Mouse (Mus musculus): ENCODE data around the gene E130114P18Rik. TPM values are rescaled to one million over a fixed set of nuclear protein-coding genes. Genes with fewer than 3 reads are reported as not detected.

E130114P18Rik gene
- polyA plus RNA-seq, 1 experiment, result not detected

DNA sequence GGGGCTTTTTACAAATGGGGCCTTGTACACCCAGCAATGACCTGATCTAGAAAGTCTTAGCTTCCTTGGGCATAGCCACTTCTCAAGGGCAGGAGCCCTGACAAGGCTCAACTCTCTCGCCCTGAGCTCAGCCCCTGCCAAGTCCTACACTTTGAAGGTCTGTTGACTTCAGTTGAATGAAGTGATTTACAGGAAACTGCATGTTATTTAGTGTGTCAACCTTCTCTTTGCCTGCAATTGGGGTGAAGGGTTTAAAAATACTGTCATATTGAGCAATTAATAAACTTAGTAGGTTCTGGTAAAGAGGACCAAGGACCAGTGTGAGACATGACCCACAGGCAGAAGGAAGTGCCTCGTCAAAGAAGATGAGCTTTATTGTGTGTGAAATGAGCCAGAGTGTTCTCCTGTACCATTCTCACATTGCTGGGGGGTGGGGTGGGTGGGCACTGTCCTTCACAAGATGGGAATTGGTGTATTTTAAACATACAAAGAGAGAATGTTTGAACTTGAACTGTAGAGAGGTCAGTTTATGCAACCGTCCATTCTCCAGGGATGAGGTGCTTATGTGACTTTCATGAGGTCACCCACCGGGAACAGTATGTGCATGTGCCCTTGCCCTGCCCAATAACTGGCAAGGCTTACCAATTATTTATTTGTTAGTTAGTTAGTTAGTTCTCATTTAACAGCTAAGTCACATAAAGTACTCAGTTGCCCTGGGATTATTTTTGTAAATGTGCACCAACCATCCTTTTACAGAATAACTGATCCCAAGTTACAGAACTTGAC is 42.8 kb upstream of the E130114P18Rik start:
- Histone ChIP-seq H3K36me3 (ENCODE audit: control insufficient read depth, insufficient read depth, low read length) (no peaks in the 10 kb centered on the region), H3K27ac (ENCODE audit: insufficient read depth, low read depth, low read length) (no peak overlapping the region), H3K27me3 (ENCODE audit: control insufficient read depth, insufficient read depth, low read length) (no peaks in the 10 kb centered on the region), H3K4me1 (ENCODE audit: control insufficient read depth, insufficient read depth, insufficient read length, low read length) (no peaks in the 10 kb centered on the region; the same call in 1 of the 2 replicates), H3K4me3 (ENCODE audit: low read depth, low read length) (no peak overlapping the region)
- TF ChIP-seq POLR2A (IDR thresholded peaks at IDR 0.05; ENCODE audit: low read depth, low read length), result no peak
- no peak for TF ChIP-seq CTCF (IDR thresholded peaks at IDR 0.05; ENCODE audit: extremely low read depth, insufficient read length, insufficient replicate concordance, low read depth, low read length)
- 74% methylated on average over 4 of the region's 4 CpGs for WGBS

DNA sequence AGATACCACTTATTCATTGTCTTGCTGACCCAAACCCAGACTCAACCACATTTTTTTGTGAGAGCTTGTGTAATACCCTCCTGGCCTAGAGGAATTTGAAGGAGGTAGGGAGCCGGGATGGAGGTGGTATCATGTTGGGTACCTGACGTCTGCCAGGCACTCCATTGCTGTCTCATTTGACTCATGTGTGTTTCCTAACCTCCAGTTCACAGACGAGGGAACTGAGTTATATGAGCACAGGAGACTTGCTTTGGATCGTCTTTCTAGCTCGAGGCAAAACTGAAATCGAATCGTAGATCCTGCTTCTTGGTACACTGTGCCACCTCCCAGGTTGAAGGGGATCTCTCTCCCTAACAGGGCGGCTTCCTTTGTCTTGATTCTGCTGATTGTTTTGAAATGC is 41.2 kb upstream of the E130114P18Rik start:
- Histone ChIP-seq H3K27me3 (ENCODE audit: control insufficient read depth, insufficient read depth, low read length) (no peaks in the 10 kb centered on the region), H3K4me3 (ENCODE audit: low read depth, low read length) (no peak overlapping the region)
- 89% methylated on average over 8 of the region's 8 CpGs for WGBS

DNA sequence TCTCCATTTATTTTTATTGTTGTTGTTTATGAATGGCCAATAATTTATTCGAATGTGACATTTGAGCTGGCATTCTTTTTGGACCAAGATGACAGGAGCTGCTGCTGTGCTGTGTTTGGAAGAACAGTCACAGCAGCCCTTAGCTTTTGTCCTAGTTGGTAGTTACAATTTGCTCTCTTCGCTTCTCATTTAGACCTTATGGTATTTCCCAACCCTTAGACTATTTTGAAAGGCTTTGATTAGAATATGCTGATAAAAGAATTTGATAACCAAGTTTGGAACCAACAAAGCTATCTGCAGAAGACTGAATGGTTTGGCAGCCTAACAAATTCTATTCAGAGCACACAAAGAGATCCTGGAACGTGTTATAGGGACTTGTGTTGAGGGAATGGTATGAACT is 40.6 kb upstream of the E130114P18Rik start:
- 82% methylated on average over 3 of the region's 3 CpGs for whole genome bisulfite sequencing
- no peaks in the 10 kb centered on the region for H3K27me3 ChIP-seq (ENCODE audit: control insufficient read depth, insufficient read depth, low read length)
- no peak overlapping the region for H3K27ac ChIP-seq (ENCODE audit: insufficient read depth, low read depth, low read length)
- TF ChIP-seq POLR2A (IDR thresholded peaks at IDR 0.05; ENCODE audit: low read depth, low read length) (no peak), CTCF (IDR thresholded peaks at IDR 0.05; ENCODE audit: extremely low read depth, insufficient read length, insufficient replicate concordance, low read depth, low read length) (no peak)
- H3K36me3 ChIP-seq (ENCODE audit: control insufficient read depth, insufficient read depth, low read length), result no peaks in the 10 kb centered on the region
- no peak overlapping the region for H3K4me3 ChIP-seq (ENCODE audit: low read depth, low read length)
- H3K4me1 ChIP-seq (ENCODE audit: control insufficient read depth, insufficient read depth, insufficient read length, low read length), result no peaks in the 10 kb centered on the region; the same call in 1 of the 2 replicates

More for the DNA sequence above, 41.2 kb upstream of the E130114P18Rik start:
- no peaks in the 10 kb centered on the region for H3K36me3 ChIP-seq (ENCODE audit: control insufficient read depth, insufficient read depth, low read length)
- no peak overlapping the region for H3K27ac ChIP-seq (ENCODE audit: insufficient read depth, low read depth, low read length)
- TF ChIP-seq CTCF (IDR thresholded peaks at IDR 0.05; ENCODE audit: extremely low read depth, insufficient read length, insufficient replicate concordance, low read depth, low read length), result no peak
- no peak for TF ChIP-seq POLR2A (IDR thresholded peaks at IDR 0.05; ENCODE audit: low read depth, low read length)
- H3K4me1 ChIP-seq (ENCODE audit: control insufficient read depth, insufficient read depth, insufficient read length, low read length), result no peaks in the 10 kb centered on the region; the same call in 1 of the 2 replicates

DNA sequence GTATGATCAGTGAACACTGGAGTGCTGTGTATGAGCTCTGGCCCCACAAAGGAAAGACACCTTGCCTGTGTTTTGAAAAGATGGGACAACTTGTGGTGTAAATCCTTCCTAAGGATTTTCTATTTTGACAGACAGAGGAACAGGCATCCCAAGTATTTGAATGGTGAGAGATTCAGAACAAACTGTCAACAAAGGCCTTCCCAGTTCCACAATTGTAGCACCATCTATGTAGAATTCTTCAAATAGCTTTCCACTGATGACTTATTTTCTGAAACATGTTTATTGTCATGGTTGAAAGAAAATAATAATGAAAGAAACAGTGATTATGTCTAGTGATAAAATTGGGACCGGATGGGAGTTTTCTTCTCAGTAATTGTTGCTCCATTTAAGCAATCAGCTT is 39.9 kb upstream of the E130114P18Rik start:
- no peak overlapping the region for H3K4me3 ChIP-seq (ENCODE audit: low read depth, low read length)
- no peaks in the 10 kb centered on the region for H3K27me3 ChIP-seq (ENCODE audit: control insufficient read depth, insufficient read depth, low read length)
- H3K27ac ChIP-seq (ENCODE audit: insufficient read depth, low read depth, low read length), result no peak overlapping the region
- no peaks in the 10 kb centered on the region for H3K36me3 ChIP-seq (ENCODE audit: control insufficient read depth, insufficient read depth, low read length)
- no peaks in the 10 kb centered on the region; the same call in 1 of the 2 replicates for H3K4me1 ChIP-seq (ENCODE audit: control insufficient read depth, insufficient read depth, insufficient read length, low read length)
- TF ChIP-seq CTCF (IDR thresholded peaks at IDR 0.05; ENCODE audit: extremely low read depth, insufficient read length, insufficient replicate concordance, low read depth, low read length) (no peak), POLR2A (IDR thresholded peaks at IDR 0.05; ENCODE audit: low read depth, low read length) (no peak)
- WGBS, result 85% methylated on average over 1 of the region's 1 CpGs

DNA sequence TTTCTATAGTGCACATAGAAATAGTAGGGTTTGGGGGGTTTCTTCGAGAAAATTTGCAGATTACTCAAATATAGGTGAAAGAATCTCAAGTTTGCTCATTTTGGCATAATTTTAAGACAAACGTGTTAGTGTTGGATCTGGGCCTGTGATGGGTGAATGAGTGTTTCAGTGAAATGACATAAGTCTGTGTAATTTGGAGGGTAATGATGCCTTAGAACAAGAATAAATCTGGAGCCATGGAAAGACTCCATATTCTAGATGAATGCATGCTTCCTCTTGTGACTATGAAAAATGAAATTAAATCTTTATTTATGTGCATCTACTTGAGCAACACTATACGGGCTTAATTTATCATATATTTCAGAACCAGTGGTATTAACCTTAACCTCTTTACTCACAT is 38.9 kb upstream of the E130114P18Rik start:
- H3K27ac ChIP-seq (ENCODE audit: insufficient read depth, low read depth, low read length), result no peak overlapping the region
- no peaks in the 10 kb centered on the region for H3K27me3 ChIP-seq (ENCODE audit: control insufficient read depth, insufficient read depth, low read length)
- no peak for TF ChIP-seq CTCF (IDR thresholded peaks at IDR 0.05; ENCODE audit: extremely low read depth, insufficient read length, insufficient replicate concordance, low read depth, low read length)
- TF ChIP-seq POLR2A (IDR thresholded peaks at IDR 0.05; ENCODE audit: low read depth, low read length), result no peak
- no peaks in the 10 kb centered on the region; the same call in 1 of the 2 replicates for H3K4me1 ChIP-seq (ENCODE audit: control insufficient read depth, insufficient read depth, insufficient read length, low read length)
- H3K36me3 ChIP-seq (ENCODE audit: control insufficient read depth, insufficient read depth, low read length), result no peaks in the 10 kb centered on the region
- 87% methylated on average over 3 of the region's 3 CpGs for WGBS
- no peak overlapping the region for H3K4me3 ChIP-seq (ENCODE audit: low read depth, low read length)

DNA sequence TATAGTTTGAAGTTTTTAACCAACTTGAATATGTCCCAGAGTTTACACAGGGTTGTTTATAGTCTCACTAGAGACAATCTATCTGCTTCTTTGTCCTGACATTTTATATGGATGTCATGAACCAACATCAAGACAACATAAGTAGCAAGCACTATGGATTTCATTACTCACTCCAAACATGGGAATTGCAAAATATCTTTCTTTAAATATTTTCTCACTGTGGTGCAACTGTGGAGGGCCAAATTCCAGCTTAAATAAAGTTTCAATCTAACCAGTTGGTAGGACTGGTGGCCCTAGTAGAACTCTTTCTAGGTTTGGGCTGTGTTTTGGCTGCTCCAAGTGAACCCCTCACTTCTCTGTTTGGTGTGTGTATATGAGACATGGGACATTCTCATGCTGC is 38.1 kb upstream of the E130114P18Rik start:
- Histone ChIP-seq H3K4me1 (ENCODE audit: control insufficient read depth, insufficient read depth, insufficient read length, low read length) (no peaks in the 10 kb centered on the region; the same call in 1 of the 2 replicates), H3K36me3 (ENCODE audit: control insufficient read depth, insufficient read depth, low read length) (no peaks in the 10 kb centered on the region), H3K4me3 (ENCODE audit: low read depth, low read length) (no peak overlapping the region), H3K27ac (ENCODE audit: insufficient read depth, low read depth, low read length) (no peak overlapping the region), H3K27me3 (ENCODE audit: control insufficient read depth, insufficient read depth, low read length) (no peaks in the 10 kb centered on the region)
- TF ChIP-seq POLR2A (IDR thresholded peaks at IDR 0.05; ENCODE audit: low read depth, low read length), result no peak
- no peak for TF ChIP-seq CTCF (IDR thresholded peaks at IDR 0.05; ENCODE audit: extremely low read depth, insufficient read length, insufficient replicate concordance, low read depth, low read length)

DNA sequence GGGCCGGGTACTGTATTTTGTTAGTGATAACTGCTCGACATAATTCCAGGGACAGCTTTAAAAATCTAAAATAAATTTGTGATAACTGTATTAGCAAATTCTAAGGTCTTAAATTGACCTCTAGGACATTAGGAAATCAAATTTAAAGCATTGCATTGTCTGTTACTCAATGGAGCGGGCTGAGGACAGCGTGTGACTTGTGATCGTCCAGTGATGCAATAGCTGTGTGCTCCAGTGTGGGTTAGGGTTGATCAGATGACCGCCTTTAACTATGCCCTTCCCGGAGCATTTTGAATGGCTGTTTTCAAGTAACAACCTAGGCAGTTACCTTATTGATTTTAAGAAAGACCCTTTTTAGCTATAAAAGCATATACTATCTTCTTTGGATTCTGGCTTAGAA is 36.6 kb upstream of the E130114P18Rik start:
- H3K27ac ChIP-seq (ENCODE audit: insufficient read depth, low read depth, low read length), result no peak overlapping the region
- H3K27me3 ChIP-seq (ENCODE audit: control insufficient read depth, insufficient read depth, low read length), result no peaks in the 10 kb centered on the region
- H3K4me3 ChIP-seq (ENCODE audit: low read depth, low read length), result no peak overlapping the region
- no peaks in the 10 kb centered on the region; the same call in 1 of the 2 replicates for H3K4me1 ChIP-seq (ENCODE audit: control insufficient read depth, insufficient read depth, insufficient read length, low read length)
- 88% methylated on average over 7 of the region's 7 CpGs for WGBS
- TF ChIP-seq CTCF (IDR thresholded peaks at IDR 0.05; ENCODE audit: extremely low read depth, insufficient read length, insufficient replicate concordance, low read depth, low read length), result no peak
- TF ChIP-seq POLR2A (IDR thresholded peaks at IDR 0.05; ENCODE audit: low read depth, low read length), result no peak
- H3K36me3 ChIP-seq (ENCODE audit: control insufficient read depth, insufficient read depth, low read length), result no peaks in the 10 kb centered on the region

Measured in small intestine, adult 2 months (tissue).